Mouse (Mus musculus) lung, postnatal 0 days (tissue): ENCODE results near the gene Slc16a7.

Experiments
- CTCF ChIP-seq: IDR thresholded peaks from 2 replicates; pipeline ENCODE4 v1.5.1; 2016; ENCODE audit warnings: antibody characterized with exemption, mild to moderate bottlenecking
- EP300 ChIP-seq: IDR thresholded peaks from 2 replicates; pipeline ENCODE4 v1.6.1; 2016; ENCODE audit warnings: antibody characterized with exemption, mild to moderate bottlenecking, control low read depth

- no peak for TF ChIP-seq CTCF
- no peak for TF ChIP-seq EP300
Measured at GRCm38 (mm10) chr10:125358479-125358878, 30.8 kb downstream of the Slc16a7 start.
